8 mouse cellular contexts compared by ENCODE assay signal in genomic region chr5:133482291-133483086, GRCm38 (mm10).
DNase-seq lines count a peak whose midpoint lies in the region; TF ChIP-seq lines count a peak whose summit lies in the region.

No protein-coding gene starts in this region.

- H3K27ac ChIP-seq in kidney, adult 2 months (ENCODE audit: insufficient read depth, low read depth, low read length): no peak overlapping the region

- DNase-seq in adrenal gland, adult (ENCODE audit: inconsistent age in 2 of 2, low spot score in 1 of 2): peak; percentile 21 to 76
- no peak for DNase-seq in adrenal gland, postnatal 4 days (ENCODE audit: low spot score in 2 of 2)
- DNase-seq in cerebellum, postnatal 25 days: peak; percentile 13 to 18
- DNase-seq in gastrocnemius, postnatal 14 days: peak; percentile 10
- DNase-seq in left cerebral cortex, postnatal 14 days (ENCODE audit: low spot score in 2 of 2): peak; percentile 47 to 54
- no peak for DNase-seq in kidney, adult 2 months
- DNase-seq in MN1 (ENCODE audit: low spot score): no peak
- DNase-seq in kidney, adult 9 months: no peak

- no peak for TF ChIP-seq POLR2A in kidney, adult 2 months (IDR thresholded peaks at IDR 0.05; ENCODE audit: low read depth, low read length)

- intact Hi-C loops in gastrocnemius, postnatal 14 days (cut with DNase I; ENCODE audit: low total_unique reads): no loop called here
- intact Hi-C loops in left cerebral cortex, postnatal 14 days (cut with DNase I): no loop called here

- TF ChIP-seq CTCF in kidney, adult 2 months (conservative IDR thresholded peaks at IDR 0.05; ENCODE audit: insufficient read depth, insufficient read length, low read depth, low read length): no peak

- no peaks in the 10 kb centered on the region for H3K4me1 ChIP-seq in kidney, adult 2 months (ENCODE audit: control insufficient read depth, insufficient read depth, low read length)

- no peak overlapping the region for H3K4me3 ChIP-seq in kidney, adult 2 months (ENCODE audit: insufficient read depth, low read depth, low read length)

- 65% methylated on average over 14 of the region's 14 CpGs for WGBS in kidney, adult 2 months

- no peaks in the 10 kb centered on the region for H3K36me3 ChIP-seq in kidney, adult 2 months (ENCODE audit: control insufficient read depth, insufficient read depth, low read length)

- H3K27me3 ChIP-seq in kidney, adult 2 months (replicated peaks; ENCODE audit: control insufficient read depth, insufficient read depth, low read length): no peaks in the 10 kb centered on the region

Comparison
In these comparisons a context has a peak if more than half of its experiments do, and no peak if none do; other contexts are left out.
1. DNase-seq: peak in adrenal gland, adult (2 of 2), cerebellum, postnatal 25 days (2 of 2), gastrocnemius, postnatal 14 days (single experiment) and left cerebral cortex, postnatal 14 days (2 of 2); none in adrenal gland, postnatal 4 days (0 of 2), kidney, adult 2 months (single experiment), MN1 (single experiment) and kidney, adult 9 months (single experiment).